Mouse (Mus musculus) liver, embryonic 14.5 days (tissue): ENCODE results near the gene Hoxa6.

Source experiments
- CTCF ChIP-seq: IDR thresholded peaks from 2 replicates; pipeline ENCODE4 v1.5.1; 2016; ENCODE audit warnings: antibody characterized with exemption, low read depth, control low read depth
- EP300 ChIP-seq: IDR thresholded peaks from 2 replicates; pipeline ENCODE4 v1.6.1; 2016; ENCODE audit warnings: antibody characterized with exemption, low read depth

DNA sequence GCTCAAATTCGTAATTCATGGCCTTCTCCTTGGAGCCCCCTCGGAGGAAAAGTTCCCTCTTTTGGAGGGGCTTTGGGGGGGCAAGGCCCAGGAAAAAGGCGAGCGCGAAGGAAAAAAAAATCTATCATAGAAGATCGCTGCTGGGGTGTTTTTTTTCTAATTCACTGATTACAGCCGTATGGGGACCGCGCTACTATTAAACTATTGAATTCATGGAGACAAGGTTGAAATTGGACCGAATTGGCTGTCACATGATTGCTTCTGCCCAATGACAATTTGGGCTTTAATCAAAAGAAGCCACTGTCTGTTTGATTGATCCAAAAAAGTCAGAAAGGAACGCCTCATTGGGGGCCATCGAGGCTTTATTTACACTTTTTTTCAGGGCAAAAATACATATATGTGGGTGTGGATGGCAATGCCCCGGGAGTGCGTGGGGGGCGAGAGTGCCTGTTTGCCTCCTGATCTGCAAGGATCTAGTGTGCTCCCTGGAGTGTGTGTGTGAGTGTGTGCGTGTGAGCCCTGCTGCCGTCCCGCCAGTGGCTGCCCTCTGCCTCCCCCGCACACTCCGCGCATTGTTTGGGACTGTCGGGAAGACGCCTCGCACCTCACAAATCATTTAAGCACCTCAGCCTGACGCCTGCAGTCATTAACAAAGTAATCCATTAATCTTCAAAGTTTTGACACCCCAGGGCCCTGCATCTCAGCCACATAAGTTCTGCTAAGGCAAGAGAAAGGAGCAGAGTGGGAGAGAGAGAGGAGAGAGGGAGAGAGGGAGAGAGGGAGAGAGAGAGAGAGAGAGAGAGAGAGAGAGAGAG lies 43.7 kb downstream of the Hoxa6 start, which contains the start of gene Hoxa2:
- TF ChIP-seq CTCF (no peak), EP300 (no peak)
